Mouse (Mus musculus) C2C12 (cell line): ENCODE results near the gene Cd38. TPM values are rescaled to one million over a fixed set of nuclear protein-coding genes. Genes with fewer than 3 reads are reported as not detected.
"Not testable (repeated sequence)": the region's sequence is repeated elsewhere in the genome, so short reads cannot be mapped to it uniquely, and the experiment has no call there.

Source experiments
- H3K27me3 ChIP-seq: one replicate; pipeline ENCODE4 v1.6.1; 2011; ENCODE audit not compliant: control insufficient read depth, insufficient read depth, insufficient read length
- H3K36me3 ChIP-seq: one replicate; pipeline ENCODE4 v1.6.1; 2011; ENCODE audit not compliant: control insufficient read depth, insufficient read depth
- H3K4me3 ChIP-seq: one replicate; pipeline ENCODE4 v1.5.1; 2011; ENCODE audit warnings: mild to moderate bottlenecking, control low read depth; ENCODE audit not compliant: poor library complexity, insufficient read depth, severe bottlenecking
- H3K79me2 ChIP-seq: one replicate; pipeline ENCODE4 v1.6.1; 2011; ENCODE audit not compliant: control insufficient read depth, insufficient read depth
- H3K79me3 ChIP-seq: one replicate; pipeline ENCODE4 v1.6.1; 2011; ENCODE audit warnings: low read depth, control low read depth
- H3ac ChIP-seq: one replicate; pipeline ENCODE3; 2011; ENCODE audit warnings: low read depth; ENCODE audit not compliant: control insufficient read depth, insufficient read length
- CEBPB ChIP-seq: IDR thresholded peaks from one replicate; pipeline ENCODE4 v1.6.1; 2011; ENCODE audit warnings: low read depth, mild to moderate bottlenecking, control low read depth, moderate library complexity
- CTCF ChIP-seq: IDR thresholded peaks from one replicate; pipeline ENCODE4 v1.5.1; 2011; ENCODE audit not compliant: control insufficient read depth, insufficient read depth, insufficient read length
- FOSL1 ChIP-seq: IDR thresholded peaks from one replicate; pipeline ENCODE4 v1.8.0; 2011; ENCODE audit warnings: mild to moderate bottlenecking, low read length; ENCODE audit not compliant: poor library complexity, insufficient read depth, severe bottlenecking
- MAX ChIP-seq: IDR thresholded peaks from one replicate; pipeline ENCODE4 v1.6.1; 2011; ENCODE audit warnings: mild to moderate bottlenecking, control low read depth
- MYOD1 ChIP-seq: IDR thresholded peaks from one replicate; pipeline ENCODE4 v1.6.1; 2011; ENCODE audit warnings: low read depth; ENCODE audit not compliant: control insufficient read depth, insufficient read length
- MYOG ChIP-seq: IDR thresholded peaks from one replicate; pipeline ENCODE4 v1.6.1; 2011; ENCODE audit not compliant: control insufficient read depth, insufficient read length; ENCODE audit errors: extremely low read depth
- USF1 ChIP-seq: IDR thresholded peaks from one replicate; pipeline ENCODE4 v1.6.1; 2011; ENCODE audit warnings: low read depth, mild to moderate bottlenecking, control low read depth, moderate library complexity
- polyA plus RNA-seq: library from polyadenylated mRNA; unstranded; fragments of >200 nt; fragmentation: generic; extraction: Trizol; gene quantifications from one replicate; pipeline ENCODE4 v1.2.1, GENCODE M21; 2012; ENCODE audit warnings: missing spikeins

Gene Cd38
- polyA plus RNA-seq, 1 experiment = 0.18 TPM

GRCm38 (mm10) chr5:43894113-43894512 lies 25.8 kb downstream of the Cd38 start:
- no peaks in the 10 kb centered on the region for H3K36me3 ChIP-seq
- TF ChIP-seq FOSL1 (no peak), MYOD1 (no peak), CEBPB (no peak), USF1 (no peak), CTCF (no peak), MAX (no peak), MYOG (no peak)
- H3K4me3 ChIP-seq = no peak overlapping the region
- H3K79me3 ChIP-seq = no peaks in the 10 kb centered on the region
- no peak overlapping the region for H3ac ChIP-seq
- H3K79me2 ChIP-seq = no peaks in the 10 kb centered on the region
- H3K27me3 ChIP-seq = peaks cover 14% of the 10 kb centered on the region

DNA sequence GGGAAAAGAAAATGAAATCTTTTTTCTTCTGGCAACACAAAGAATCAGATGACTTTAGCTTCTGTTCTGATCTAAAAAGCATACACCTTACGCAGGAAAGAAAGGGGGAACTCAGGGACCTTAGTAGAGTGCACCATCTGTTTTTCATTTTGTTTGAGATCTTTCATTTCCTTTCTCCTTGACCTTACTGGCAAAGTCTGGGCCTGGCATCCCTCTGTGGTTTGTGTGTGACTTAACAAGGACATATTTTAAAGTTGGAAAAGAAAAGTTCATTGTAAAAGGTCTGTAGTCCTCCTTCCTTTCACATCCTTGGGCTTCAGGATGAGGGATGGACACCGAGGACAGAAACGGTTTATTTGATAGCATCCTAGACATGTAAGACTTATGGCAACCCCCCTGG lies 27.6 kb downstream of the Cd38 start:
- H3K79me3 ChIP-seq = no peaks in the 10 kb centered on the region

GRCm38 (mm10) chr5:43904685-43905084 lies 36.3 kb downstream of the Cd38 start:
- H3K36me3 ChIP-seq = no peaks in the 10 kb centered on the region
- H3K79me3 ChIP-seq = no peaks in the 10 kb centered on the region
- no peak for TF ChIP-seq FOSL1
- TF ChIP-seq MYOG = no peak
- no peak for TF ChIP-seq USF1
- TF ChIP-seq MYOD1 = no peak
- no peak for TF ChIP-seq MAX
- TF ChIP-seq CTCF = no peak
- no peak for TF ChIP-seq CEBPB
- no peaks in the 10 kb centered on the region for H3K79me2 ChIP-seq
- H3ac ChIP-seq = no peak overlapping the region
- peaks cover under 1% of the 10 kb centered on the region for H3K27me3 ChIP-seq
- H3K4me3 ChIP-seq = no peak overlapping the region

More for the DNA sequence above, 27.6 kb downstream of the Cd38 start:
- no peak overlapping the region for H3K4me3 ChIP-seq
- H3K36me3 ChIP-seq = no peaks in the 10 kb centered on the region
- TF ChIP-seq USF1 (no peak), FOSL1 (no peak), CTCF (no peak), CEBPB (no peak), MYOG (no peak), MAX (no peak), MYOD1 (no peak)
- peaks cover 11% of the 10 kb centered on the region for H3K27me3 ChIP-seq
- no peak overlapping the region for H3ac ChIP-seq
- no peaks in the 10 kb centered on the region for H3K79me2 ChIP-seq

DNA sequence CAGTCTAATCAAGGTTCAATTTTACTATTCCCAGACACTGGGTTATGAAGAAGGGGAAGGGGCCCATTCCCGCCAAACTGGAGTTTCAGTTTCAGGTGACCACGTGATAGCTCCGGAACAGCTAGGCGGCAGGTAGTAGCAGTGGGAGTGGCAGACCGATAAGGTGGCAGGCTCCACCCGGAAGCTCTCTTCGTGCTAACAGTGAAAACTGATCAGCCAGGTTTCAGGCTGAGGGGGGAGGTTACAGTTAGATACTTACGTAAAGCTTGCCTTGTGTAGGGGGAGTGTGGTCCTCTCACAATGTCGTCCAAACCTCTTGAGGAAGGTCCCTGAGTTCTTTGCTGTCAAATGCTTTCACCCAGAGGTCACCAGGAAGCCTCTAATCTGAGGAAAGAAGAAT lies 40.9 kb downstream of the Cd38 start:
- no peaks in the 10 kb centered on the region for H3K27me3 ChIP-seq
- no peak for TF ChIP-seq USF1
- no peak for TF ChIP-seq FOSL1
- TF ChIP-seq MYOG = no peak
- no peak for TF ChIP-seq CEBPB
- no peak for TF ChIP-seq MAX
- TF ChIP-seq CTCF = no peak
- no peak for TF ChIP-seq MYOD1
- H3K79me2 ChIP-seq = no peaks in the 10 kb centered on the region
- H3K4me3 ChIP-seq = no peak overlapping the region
- no peaks in the 10 kb centered on the region for H3K79me3 ChIP-seq
- H3ac ChIP-seq = no peak overlapping the region
- no peaks in the 10 kb centered on the region for H3K36me3 ChIP-seq

GRCm38 (mm10) chr5:43910006-43910405 lies 41.7 kb downstream of the Cd38 start:
- no peak for TF ChIP-seq MYOG
- no peak for TF ChIP-seq FOSL1
- no peak for TF ChIP-seq USF1
- TF ChIP-seq MAX = no peak
- no peak for TF ChIP-seq MYOD1
- TF ChIP-seq CEBPB = no peak
- no peak overlapping the region for H3ac ChIP-seq

DNA sequence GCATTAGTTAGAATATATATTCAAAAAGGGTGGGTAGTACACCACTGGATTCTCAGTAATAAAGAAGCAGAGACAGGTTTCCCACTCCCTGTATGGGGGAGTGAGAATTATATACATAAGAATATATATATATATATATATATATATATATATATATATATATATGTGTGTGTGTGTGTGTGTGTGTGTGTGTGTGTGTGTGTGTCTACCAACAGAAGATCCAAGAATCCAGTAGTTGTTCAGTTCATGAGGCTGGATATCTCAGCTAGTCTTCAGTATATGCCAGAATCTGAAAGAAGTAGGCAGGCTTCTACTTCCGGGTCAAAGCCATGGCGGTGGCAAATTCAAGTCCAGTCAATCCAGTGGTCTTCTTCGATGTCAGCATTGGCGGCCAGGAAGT lies 44.5 kb downstream of the Cd38 start, which contains the start of gene Gm7879:
TSS of gene Gm7879 (plus strand) at position 301 of the 400 bp plus-strand sequence.
- H3K4me3 ChIP-seq, H3K79me3 ChIP-seq, H3ac ChIP-seq: not testable (repeated sequence)

More at GRCm38 (mm10) chr5:43910006-43910405, 41.7 kb downstream of the Cd38 start:
- Histone ChIP-seq H3K27me3 (no peaks in the 10 kb centered on the region), H3K36me3 (no peaks in the 10 kb centered on the region), H3K79me2 (no peaks in the 10 kb centered on the region), H3K4me3 (no peak overlapping the region), H3K79me3 (no peaks in the 10 kb centered on the region)

More for the DNA sequence above, 44.5 kb downstream of the Cd38 start, which contains the start of gene Gm7879:
- H3K79me2 ChIP-seq, H3K36me3 ChIP-seq, H3K27me3 ChIP-seq: not testable (repeated sequence)
